Mouse (Mus musculus) lung, postnatal 0 days (tissue): Measurements from ENCODE around the gene Elk3. TPM values are rescaled to one million over a fixed set of nuclear protein-coding genes. Genes with fewer than 3 reads are reported as not detected.
A peak's percentile ranks its signal among the peaks of the same experiment; 100 is the strongest.

ENCODE experiments used
- ATAC-seq: fragments of 200-750 bp; cut with Nextera tagmentation; 2 replicates; pipeline ENCODE4 v1.8.0; 2017; ENCODE audit warnings: moderate library complexity
- DNase-seq: peaks from one replicate; pipeline ENCODE4 v3.0.0-alpha.2; 2016; ENCODE audit warnings: low spot score
- H3K27ac ChIP-seq: fragments of 300-500 bp; sonication (generic); 2 replicates; pipeline ENCODE4 v1.5.1; 2014; ENCODE audit warnings: antibody characterized with exemption, mild to moderate bottlenecking, low read length, mixed read lengths
- H3K27me3 ChIP-seq: fragments of 300-500 bp; sonication (generic); replicated peaks from 2 replicates; pipeline ENCODE4 v1.6.1; 2014; ENCODE audit warnings: low read length, mixed read lengths; ENCODE audit not compliant: insufficient read depth
- H3K36me3 ChIP-seq: fragments of 300-500 bp; sonication (generic); 2 replicates; pipeline ENCODE4 v1.6.1; 2014; ENCODE audit warnings: low read length, mixed read lengths; ENCODE audit not compliant: insufficient read depth
- H3K4me1 ChIP-seq: fragments of 300-500 bp; sonication (generic); 2 replicates; pipeline ENCODE4 v1.6.1; 2014; ENCODE audit warnings: antibody characterized with exemption, low read depth, low read length, mixed read lengths; ENCODE audit not compliant: insufficient read depth
- H3K4me2 ChIP-seq: fragments of 300-500 bp; sonication (generic); replicated peaks from 2 replicates; pipeline ENCODE4 v1.6.1; 2014; ENCODE audit warnings: low read depth, mild to moderate bottlenecking, low read length, moderate library complexity, mixed read lengths
- H3K4me3 ChIP-seq: fragments of 300-500 bp; sonication (generic); 2 replicates; pipeline ENCODE4 v1.5.1; 2014; ENCODE audit warnings: low read depth, low read length
- H3K9ac ChIP-seq: fragments of 300-500 bp; sonication (generic); replicated peaks from 2 replicates; pipeline ENCODE4 v1.6.1; 2014; ENCODE audit warnings: low read depth, mild to moderate bottlenecking
- H3K9me3 ChIP-seq: fragments of 300-500 bp; sonication (generic); 2 replicates; pipeline ENCODE4 v1.6.1; 2016; ENCODE audit warnings: low read length, mixed read lengths
- CTCF ChIP-seq: IDR thresholded peaks from 2 replicates; pipeline ENCODE4 v1.5.1; 2016; ENCODE audit warnings: antibody characterized with exemption, mild to moderate bottlenecking
- EP300 ChIP-seq: IDR thresholded peaks from 2 replicates; pipeline ENCODE4 v1.6.1; 2016; ENCODE audit warnings: antibody characterized with exemption, mild to moderate bottlenecking, control low read depth
- WGBS: fragments of 180-500 bp; shearing (Covaris S2); extraction: QIAGEN DNeasy Blood & Tissue Kit; methylation state at CpG from one replicate; pipeline ENCODE4 v1.1.7; 2014; 5-methylcytosine and 5-hydroxymethylcytosine counted together
- polyA plus RNA-seq: library from polyadenylated mRNA; unstranded; fragments of >200 nt; fragmentation: Nextera tagmentation; extraction: Ambion mirVana; gene quantifications from 2 replicates; pipeline ENCODE4 v1.2.1, GENCODE M21; 2015

Elk3 gene
- polyA plus RNA-seq, 1 experiment from 2014 or later, result 56.0 TPM

- no peak for TF ChIP-seq CTCF
- ATAC-seq (no peak), DNase-seq (no peak)
- Histone ChIP-seq H3K9me3 (no peaks in the 10 kb centered on the region), H3K4me3 (no peak overlapping the region), H3K27me3 (no peaks in the 10 kb centered on the region), H3K4me1 (no peaks in the 10 kb centered on the region; the same call in 1 of the 2 replicates), H3K9ac (no peak overlapping the region), H3K36me3 (no peaks in the 10 kb centered on the region), H3K27ac (no peak overlapping the region), H3K4me2 (no peak overlapping the region)
- whole genome bisulfite sequencing, result 60% methylated on average over 2 of the region's 2 CpGs
Measured at GRCm38 (mm10) chr10:93345497-93345896, 34.6 kb upstream of the Elk3 start.

- Histone ChIP-seq H3K9ac (no peak overlapping the region), H3K4me1 (no peaks in the 10 kb centered on the region; the same call in 1 of the 2 replicates), H3K27ac (no peak overlapping the region), H3K4me3 (no peak overlapping the region), H3K9me3 (no peaks in the 10 kb centered on the region), H3K4me2 (no peak overlapping the region), H3K27me3 (no peaks in the 10 kb centered on the region), H3K36me3 (no peaks in the 10 kb centered on the region)
- no peak for TF ChIP-seq EP300
- no peak for TF ChIP-seq CTCF
- no peak for ATAC-seq
- DNase-seq, result no peak
- WGBS, result 87% methylated on average over 6 of the region's 6 CpGs
Measured at GRCm38 (mm10) chr10:93343469-93343868, 32.5 kb upstream of the Elk3 start.

DNA sequence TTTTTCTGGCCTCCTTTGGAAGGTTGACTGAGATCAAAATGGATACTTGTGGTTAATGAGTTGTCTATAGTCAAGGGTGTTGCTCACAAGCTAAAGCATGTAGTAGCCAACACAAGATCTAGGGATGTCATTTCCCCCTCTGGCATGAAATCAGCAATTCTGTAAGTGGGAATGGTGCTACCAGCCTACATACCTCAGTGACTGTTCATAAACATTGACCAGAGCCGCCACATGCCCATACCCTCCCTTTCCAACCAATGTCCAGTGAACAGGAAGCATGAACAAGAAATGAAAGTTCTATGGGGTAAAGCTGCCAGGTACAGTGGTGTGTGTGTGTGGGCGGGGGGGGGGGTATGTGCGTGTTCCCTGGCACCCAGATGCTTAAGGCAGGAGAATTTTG, 32.1 kb upstream of the Elk3 start:
- Histone ChIP-seq H3K4me1 (no peaks in the 10 kb centered on the region), H3K4me2 (no peak overlapping the region), H3K4me3 (no peak overlapping the region), H3K27me3 (no peaks in the 10 kb centered on the region), H3K9me3 (no peaks in the 10 kb centered on the region), H3K27ac (no peak overlapping the region), H3K9ac (no peak overlapping the region), H3K36me3 (no peaks in the 10 kb centered on the region)
- TF ChIP-seq CTCF (no peak), EP300 (no peak)
- no peak for ATAC-seq
- no peak for DNase-seq
- 89% methylated on average over 3 of the region's 3 CpGs for WGBS

DNA sequence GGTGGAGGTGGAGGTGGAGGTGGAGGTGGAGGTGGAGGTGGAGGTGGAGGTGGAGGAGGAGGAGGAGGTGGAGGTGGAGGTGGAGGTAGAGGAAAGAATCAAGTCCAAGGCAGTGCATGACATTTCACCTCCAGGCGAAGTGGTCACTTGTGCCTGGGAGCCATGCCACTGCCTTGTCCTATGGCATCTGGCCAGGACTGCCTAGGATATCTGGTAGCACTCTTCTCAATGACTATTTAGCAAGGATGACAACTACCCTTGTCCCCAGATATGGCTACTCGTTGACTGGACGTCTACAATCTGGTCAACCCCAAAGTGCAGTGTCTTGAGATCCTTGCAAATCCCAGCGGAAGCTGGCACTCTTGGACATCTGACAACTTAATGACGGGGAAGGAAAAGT, 27.6 kb upstream of the Elk3 start:
- H3K36me3 ChIP-seq, result no peaks in the 10 kb centered on the region
- no peak overlapping the region for H3K4me3 ChIP-seq
- 72% methylated on average over 5 of the region's 5 CpGs for WGBS
- no peaks in the 10 kb centered on the region for H3K27me3 ChIP-seq
- DNase-seq (no peak), ATAC-seq (no peak)
- TF ChIP-seq CTCF (no peak), EP300 (no peak)
- no peaks in the 10 kb centered on the region for H3K9me3 ChIP-seq
- H3K9ac ChIP-seq, result no peak overlapping the region
- H3K4me2 ChIP-seq, result no peak overlapping the region
- H3K27ac ChIP-seq, result no peak overlapping the region
- peaks cover 2% of the 10 kb centered on the region; the same call in 1 of the 2 replicates for H3K4me1 ChIP-seq

DNA sequence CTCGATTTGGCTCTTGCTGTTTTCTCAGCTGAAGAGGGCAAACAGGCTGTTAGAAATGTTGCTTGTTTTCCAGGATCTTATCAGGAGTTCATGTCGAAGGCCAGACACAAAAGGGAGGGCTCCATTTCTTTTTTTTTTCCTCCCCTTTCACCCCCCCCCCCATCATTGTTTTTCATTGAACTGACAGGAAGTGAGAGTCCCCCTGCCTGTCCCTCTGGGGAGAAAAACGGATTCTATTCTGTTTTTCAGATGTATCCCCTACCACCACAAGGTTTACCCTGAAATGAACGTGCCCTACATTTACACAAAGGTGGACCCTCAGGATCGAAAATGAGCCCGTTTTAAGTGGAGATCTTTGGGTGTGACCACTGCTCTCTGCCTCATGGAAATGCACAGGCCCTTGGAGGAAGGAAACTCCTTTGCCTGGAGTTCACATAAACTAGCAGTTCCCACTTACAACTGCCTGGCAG, 25.6 kb upstream of the Elk3 start:
- TF ChIP-seq CTCF (peak; percentile 27; the same call in 1 of the 2 replicates), EP300 (no peak)
- H3K27ac ChIP-seq, result peak overlapping the region; percentile 87
- H3K27me3 ChIP-seq, result no peaks in the 10 kb centered on the region
- no peaks in the 10 kb centered on the region for H3K9me3 ChIP-seq
- no peak overlapping the region for H3K9ac ChIP-seq
- H3K36me3 ChIP-seq, result no peaks in the 10 kb centered on the region
- DNase-seq (peak; percentile 36), ATAC-seq (peak; percentile 27; the same call in 1 of the 2 replicates)
- H3K4me2 ChIP-seq, result no peak overlapping the region
- WGBS, result 25% methylated on average over 6 of the region's 6 CpGs
- H3K4me1 ChIP-seq, result peaks cover 2% of the 10 kb centered on the region; the same call in 1 of the 2 replicates
- no peak overlapping the region for H3K4me3 ChIP-seq

DNA sequence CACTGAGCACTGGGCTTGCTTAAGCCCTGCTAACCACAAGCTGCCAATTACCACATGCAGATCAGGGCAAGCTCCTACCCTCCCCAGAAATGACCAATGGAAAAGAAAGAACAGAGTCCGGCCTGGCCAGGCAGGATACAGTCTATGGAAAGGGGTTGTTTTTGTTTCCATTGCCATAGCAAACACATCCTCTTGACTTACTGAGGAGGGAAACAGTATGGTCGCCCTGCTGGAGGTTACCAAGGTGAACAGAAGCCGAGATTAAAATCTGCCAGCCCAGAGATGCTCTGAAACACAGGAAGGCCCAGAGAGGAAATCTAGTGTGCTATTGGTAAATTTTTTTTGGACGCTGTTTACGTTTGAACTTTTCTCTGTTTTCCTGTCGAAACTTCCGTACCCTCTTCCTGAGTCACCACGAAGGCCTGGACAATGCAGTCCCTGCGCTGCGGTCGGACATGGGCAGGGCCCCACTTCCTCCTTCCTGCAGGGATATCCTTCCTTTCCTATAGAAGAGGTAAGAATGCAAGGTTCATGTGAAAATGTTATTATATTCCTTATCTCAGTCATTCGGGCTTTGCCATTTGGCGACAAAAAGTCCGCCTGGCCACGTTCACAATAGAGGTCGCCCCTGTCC, 25.0 kb upstream of the Elk3 start:
- Histone ChIP-seq H3K4me3 (no peak overlapping the region), H3K36me3 (no peaks in the 10 kb centered on the region), H3K27me3 (no peaks in the 10 kb centered on the region), H3K4me1 (peaks cover 2% of the 10 kb centered on the region; the same call in 1 of the 2 replicates), H3K9me3 (no peaks in the 10 kb centered on the region), H3K27ac (peak overlapping the region; percentile 87), H3K9ac (no peak overlapping the region), H3K4me2 (no peak overlapping the region)
- ATAC-seq, result peak; percentile 94
- DNase-seq, result peak; percentile 84
- TF ChIP-seq CTCF (no peak; the same call in 1 of the 2 replicates), EP300 (peak; percentile 97)
- WGBS, result 57% methylated on average over 16 of the region's 16 CpGs
